Mouse (Mus musculus) sigmoid colon, adult 10 weeks (tissue): ENCODE measurements around the gene Mgat4b. TPM values are rescaled to one million over a fixed set of nuclear protein-coding genes. Genes with fewer than 3 reads are reported as not detected.

Source experiments
- polyA plus RNA-seq: library from polyadenylated mRNA; stranded (reverse); fragments of 350-450 nt; fragmentation: Illumina TruSeq; extraction: RNeasy Lipid Tissue Mini Kit (QIAGEN cat#74804); gene quantifications from one replicate; pipeline ENCODE4 v1.2.3, GENCODE M21; 2014; ENCODE audit warnings: low read depth, low replicate concordance

Gene Mgat4b
- 9.8 TPM for polyA plus RNA-seq

DNA sequence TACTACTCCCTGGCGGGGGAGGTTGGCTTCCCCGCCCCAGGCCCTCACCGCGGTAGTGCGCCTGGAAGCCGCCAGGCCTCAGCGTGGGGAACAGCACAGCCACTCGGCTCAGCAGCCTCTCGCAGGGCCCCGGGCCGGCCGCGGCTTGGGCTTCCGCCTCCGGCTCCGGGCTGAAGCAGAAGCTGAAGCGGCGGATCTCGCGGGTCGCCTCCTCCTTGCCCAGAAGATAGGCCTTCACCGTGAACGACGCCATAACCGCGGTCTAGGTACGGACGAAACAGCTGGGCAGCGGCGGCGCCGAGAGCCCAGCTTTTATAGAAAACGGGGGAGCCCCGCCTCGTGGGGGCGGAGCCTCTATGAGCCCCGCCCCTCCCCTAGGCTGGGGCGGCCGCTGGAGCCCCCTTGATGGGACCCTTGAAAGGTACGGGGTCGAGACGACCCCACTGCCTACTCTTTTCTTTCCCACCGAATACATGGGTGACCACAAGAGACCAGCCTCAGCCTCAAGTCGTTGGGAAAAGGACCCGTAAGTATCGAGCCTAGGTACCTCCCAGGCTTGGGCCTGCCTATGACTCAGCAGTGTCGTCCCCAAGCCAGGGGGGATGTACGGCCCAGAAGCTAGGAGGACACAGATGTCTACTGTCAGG lies at the start of gene Mgat4b, which contains the start of gene Sqstm1:
TSS of gene Mgat4b (plus strand) at position 386 of the 647 bp plus-strand sequence.
TSS of gene Sqstm1 (minus strand) at position 323 of the 647 bp plus-strand sequence.

DNA sequence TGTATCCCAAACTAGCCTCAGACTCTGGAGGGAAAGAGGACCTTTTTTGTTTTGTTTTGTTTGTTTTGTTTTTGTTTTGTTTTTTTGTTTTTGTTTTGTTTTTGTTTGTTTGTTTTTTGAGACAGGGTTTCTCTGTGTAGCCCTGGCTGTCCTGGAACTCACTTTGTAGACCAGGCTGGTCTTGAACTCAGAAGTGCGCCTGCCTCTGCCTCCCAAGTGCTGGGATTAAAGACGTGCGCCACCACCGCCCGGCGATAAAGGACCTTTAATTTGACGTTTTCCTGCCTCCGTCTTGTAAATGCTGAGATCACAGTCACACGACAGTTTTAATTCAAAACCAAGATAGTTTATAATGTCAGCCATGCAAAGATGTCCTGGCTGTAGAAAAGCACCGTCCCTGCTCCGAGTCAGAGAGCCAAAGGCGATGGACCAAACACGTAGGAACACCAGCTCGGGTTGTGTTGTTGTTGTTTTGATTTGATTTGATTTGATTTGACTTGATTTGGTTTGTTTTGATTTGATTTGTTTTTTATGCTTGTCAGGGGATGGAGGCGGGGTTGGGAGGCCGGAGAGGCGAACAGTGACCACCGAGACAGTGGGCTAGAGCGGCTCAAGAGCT lies 36.5 kb upstream of the Mgat4b start, which contains the start of gene Mrnip:
TSS of gene Mrnip (plus strand) at position 334 of the 619 bp plus-strand sequence.

DNA sequence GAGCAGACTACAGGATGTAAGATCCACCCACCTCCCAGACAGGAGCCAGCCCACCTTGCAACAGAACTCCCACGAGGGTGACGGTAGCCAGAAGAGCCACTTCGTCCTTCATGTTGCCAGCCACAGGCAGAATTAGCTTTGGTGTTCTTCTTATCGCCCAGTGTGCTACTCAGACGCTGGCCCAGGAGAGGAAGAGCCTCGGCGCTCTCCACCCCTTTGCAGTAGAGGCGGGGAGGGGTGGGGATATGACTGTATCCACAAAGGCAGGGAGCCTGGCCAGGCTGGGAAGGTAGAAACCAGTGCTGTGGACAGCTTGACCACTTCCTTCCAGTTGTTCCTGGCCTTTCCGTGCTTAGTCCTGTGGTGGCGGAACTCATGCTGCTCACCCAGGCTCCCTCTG lies 27.6 kb downstream of the Mgat4b start, which contains the start of gene Ltc4s:
TSS of gene Ltc4s (minus strand) at position 293 of the 400 bp plus-strand sequence.

Other genes starting within 250 kb of the Mgat4b start
- gene Rnf130, start 185.5 kb upstream of the Mgat4b start, polyA plus RNA-seq: 186 TPM
- gene Tbc1d9b, start 79.5 kb upstream of the Mgat4b start, polyA plus RNA-seq: 4.3 TPM
- gene Mrnip, start 36.4 kb upstream of the Mgat4b start, polyA plus RNA-seq: not detected
- gene Sqstm1, start 63 bp upstream of the Mgat4b start, polyA plus RNA-seq: 237 TPM
- gene Ltc4s, start 27.7 kb downstream of the Mgat4b start, polyA plus RNA-seq: not detected
- 8.5 TPM for gene Maml1, start 81.4 kb downstream of the Mgat4b start, polyA plus RNA-seq
- gene Canx, start 114.8 kb downstream of the Mgat4b start, polyA plus RNA-seq: 524 TPM
- not detected for gene Cby3, start 143.6 kb downstream of the Mgat4b start, polyA plus RNA-seq
- gene Hnrnph1, start 166.1 kb downstream of the Mgat4b start, polyA plus RNA-seq: 1,214 TPM
- gene Rufy1, start 220.2 kb downstream of the Mgat4b start, polyA plus RNA-seq: 34.1 TPM